Mouse (Mus musculus) erythroblast, embryonic 14.5 days (primary cell): ENCODE data around the gene Kif2a. TPM values are rescaled to one million over a fixed set of nuclear protein-coding genes. Genes with fewer than 3 reads are reported as not detected.

Source experiments
- H3K27me3 ChIP-seq: 2 replicates; pipeline ENCODE4 v1.6.1; 2012; ENCODE audit warnings: inconsistent platforms; ENCODE audit not compliant: control insufficient read depth
- H3K36me3 ChIP-seq: 2 replicates; pipeline ENCODE4 v1.6.1; 2012; ENCODE audit warnings: mild to moderate bottlenecking, inconsistent platforms; ENCODE audit not compliant: control insufficient read depth
- H3K4me1 ChIP-seq: 2 replicates; pipeline ENCODE4 v1.6.1; 2012; ENCODE audit warnings: inconsistent platforms; ENCODE audit not compliant: control insufficient read depth
- H3K4me3 ChIP-seq: replicated peaks from 2 replicates; pipeline ENCODE3; 2012; ENCODE audit warnings: moderate library complexity, mild to moderate bottlenecking, inconsistent platforms
- H3K9me3 ChIP-seq: 2 replicates; pipeline ENCODE4 v1.6.1; 2012; ENCODE audit warnings: low read length, inconsistent platforms, mixed read lengths; ENCODE audit not compliant: control insufficient read depth
- GATA1 ChIP-seq: IDR thresholded peaks from 2 replicates; pipeline ENCODE4 v1.6.1; 2012; ENCODE audit warnings: low read length, inconsistent platforms, mixed read lengths
- TAL1 ChIP-seq: IDR thresholded peaks from 3 replicates; pipeline ENCODE4 v1.6.1; 2012; ENCODE audit warnings: low read length, inconsistent platforms, mixed read lengths
- polyA plus RNA-seq: library from polyadenylated mRNA; stranded (reverse); fragments of >175 nt; gene quantifications from 2 replicates; pipeline ENCODE4 v1.2.3, GENCODE M21; 2012

Kif2a gene
- polyA plus RNA-seq, 1 experiment = 6.6 TPM

DNA sequence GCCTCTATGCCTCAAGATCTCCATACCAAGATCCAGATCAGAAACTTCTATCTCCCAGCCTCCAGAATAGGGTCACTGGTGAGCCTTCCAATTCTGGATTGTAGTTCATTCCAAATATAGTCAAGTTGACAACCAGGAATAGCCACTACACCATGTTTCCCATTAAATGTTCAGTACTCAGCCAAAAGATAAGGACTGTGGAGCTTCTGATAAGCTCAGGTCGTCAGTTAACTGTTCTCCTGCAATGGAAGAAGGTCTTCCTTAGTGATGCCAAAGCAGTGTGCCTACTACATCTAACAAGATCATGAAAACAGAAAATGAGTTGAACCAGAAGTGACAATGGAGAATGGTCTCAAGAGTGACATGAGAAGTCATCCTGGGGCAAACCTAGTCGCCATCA lies 25.0 kb downstream of the Kif2a start:
- Histone ChIP-seq H3K4me1 (peaks cover 81% of the 10 kb centered on the region), H3K36me3 (peaks cover 85% of the 10 kb centered on the region), H3K4me3 (peak overlapping the region; percentile 32)

DNA sequence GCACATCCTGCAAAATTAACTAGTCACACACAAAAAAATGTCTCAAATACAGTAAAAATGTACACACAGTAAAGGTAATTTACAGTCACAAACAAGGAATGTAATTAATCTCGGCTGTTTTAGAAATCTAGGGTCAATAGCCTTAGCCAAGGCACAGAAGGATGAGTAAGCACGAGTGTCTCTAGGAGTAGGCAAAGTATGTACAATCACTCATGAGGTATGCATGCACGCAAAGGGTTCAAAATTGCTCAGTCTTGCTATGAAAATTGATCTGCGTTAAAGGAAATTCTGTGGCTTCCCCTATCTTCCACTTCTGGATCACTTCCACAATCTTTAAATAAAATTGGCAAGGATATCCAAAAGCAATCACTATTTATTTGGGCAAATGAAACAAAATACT lies 60.4 kb downstream of the Kif2a start:
- Histone ChIP-seq H3K4me1 (no peaks in the 10 kb centered on the region), H3K27me3 (no peaks in the 10 kb centered on the region), H3K4me3 (no peak overlapping the region), H3K36me3 (peaks cover 90% of the 10 kb centered on the region), H3K9me3 (no peaks in the 10 kb centered on the region)
- TF ChIP-seq GATA1 = no peak

More for the DNA sequence above, 25.0 kb downstream of the Kif2a start:
- TF ChIP-seq GATA1 (no peak; the same call in 1 of the 2 replicates), TAL1 (no peak)
- Histone ChIP-seq H3K27me3 (no peaks in the 10 kb centered on the region), H3K9me3 (no peaks in the 10 kb centered on the region)

DNA sequence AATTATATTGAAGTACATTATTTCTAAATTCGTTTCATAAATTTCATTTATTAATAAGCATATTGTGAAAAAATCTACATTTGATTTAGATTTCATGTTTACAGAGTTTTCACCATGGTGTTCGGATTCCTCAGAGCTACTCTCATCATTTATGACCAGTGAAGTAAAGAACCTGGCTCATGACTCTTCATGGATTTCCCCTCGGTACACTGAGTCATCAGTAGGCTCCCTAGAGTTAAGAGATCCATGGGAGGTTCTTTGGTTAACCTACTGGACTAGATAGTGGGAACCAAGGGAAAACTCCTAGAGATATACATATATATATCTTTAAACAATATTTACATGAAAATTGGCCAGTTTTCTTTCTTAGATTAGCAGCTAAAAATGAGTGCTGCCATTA lies 61.4 kb downstream of the Kif2a start:
- no peak for TF ChIP-seq TAL1
- no peak for TF ChIP-seq GATA1
- Histone ChIP-seq H3K36me3 (peaks cover 91% of the 10 kb centered on the region), H3K4me1 (no peaks in the 10 kb centered on the region), H3K9me3 (no peaks in the 10 kb centered on the region), H3K4me3 (no peak overlapping the region), H3K27me3 (no peaks in the 10 kb centered on the region)

DNA sequence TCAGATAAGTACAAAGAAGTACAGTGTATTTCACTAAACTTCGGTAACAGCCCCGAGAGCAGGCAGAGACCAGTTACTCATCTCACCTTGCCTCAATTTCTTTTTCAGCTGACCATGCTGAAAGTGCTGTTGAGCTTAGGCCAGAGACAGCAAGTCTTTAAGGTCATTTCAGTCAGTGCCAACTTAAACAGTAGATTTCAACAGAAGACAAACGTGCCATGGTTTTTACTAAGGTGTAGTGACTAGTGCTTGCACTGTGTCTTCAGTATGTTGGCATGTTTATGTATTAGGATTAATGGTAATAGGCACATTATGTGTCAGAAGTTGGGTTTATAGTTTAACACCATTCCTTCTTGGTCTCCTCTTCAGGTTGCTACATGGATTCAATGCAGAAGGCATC lies 63.6 kb downstream of the Kif2a start:
- Histone ChIP-seq H3K36me3 (peaks cover 92% of the 10 kb centered on the region), H3K4me1 (no peaks in the 10 kb centered on the region), H3K9me3 (no peaks in the 10 kb centered on the region), H3K4me3 (no peak overlapping the region), H3K27me3 (no peaks in the 10 kb centered on the region)
- no peak for TF ChIP-seq GATA1
- no peak for TF ChIP-seq TAL1

- Histone ChIP-seq H3K4me1 (no peaks in the 10 kb centered on the region), H3K9me3 (no peaks in the 10 kb centered on the region), H3K36me3 (peaks cover 92% of the 10 kb centered on the region), H3K27me3 (no peaks in the 10 kb centered on the region), H3K4me3 (no peak overlapping the region)
- TF ChIP-seq GATA1 = no peak
Measured at GRCm38 (mm10) chr13:106957554-106957953, 64.4 kb downstream of the Kif2a start.

- peaks cover 91% of the 10 kb centered on the region for H3K36me3 ChIP-seq
- TF ChIP-seq GATA1 = no peak
- no peak for TF ChIP-seq TAL1
- H3K4me3 ChIP-seq = no peak overlapping the region
- H3K4me1 ChIP-seq = peaks cover 2% of the 10 kb centered on the region
- no peaks in the 10 kb centered on the region for H3K27me3 ChIP-seq
- H3K9me3 ChIP-seq = no peaks in the 10 kb centered on the region
Measured at GRCm38 (mm10) chr13:106954880-106955279, 67.0 kb downstream of the Kif2a start.

- Histone ChIP-seq H3K9me3 (no peaks in the 10 kb centered on the region), H3K36me3 (peaks cover 42% of the 10 kb centered on the region)
Measured at GRCm38 (mm10) chr13:106947583-106947982, 74.3 kb downstream of the Kif2a start.

DNA sequence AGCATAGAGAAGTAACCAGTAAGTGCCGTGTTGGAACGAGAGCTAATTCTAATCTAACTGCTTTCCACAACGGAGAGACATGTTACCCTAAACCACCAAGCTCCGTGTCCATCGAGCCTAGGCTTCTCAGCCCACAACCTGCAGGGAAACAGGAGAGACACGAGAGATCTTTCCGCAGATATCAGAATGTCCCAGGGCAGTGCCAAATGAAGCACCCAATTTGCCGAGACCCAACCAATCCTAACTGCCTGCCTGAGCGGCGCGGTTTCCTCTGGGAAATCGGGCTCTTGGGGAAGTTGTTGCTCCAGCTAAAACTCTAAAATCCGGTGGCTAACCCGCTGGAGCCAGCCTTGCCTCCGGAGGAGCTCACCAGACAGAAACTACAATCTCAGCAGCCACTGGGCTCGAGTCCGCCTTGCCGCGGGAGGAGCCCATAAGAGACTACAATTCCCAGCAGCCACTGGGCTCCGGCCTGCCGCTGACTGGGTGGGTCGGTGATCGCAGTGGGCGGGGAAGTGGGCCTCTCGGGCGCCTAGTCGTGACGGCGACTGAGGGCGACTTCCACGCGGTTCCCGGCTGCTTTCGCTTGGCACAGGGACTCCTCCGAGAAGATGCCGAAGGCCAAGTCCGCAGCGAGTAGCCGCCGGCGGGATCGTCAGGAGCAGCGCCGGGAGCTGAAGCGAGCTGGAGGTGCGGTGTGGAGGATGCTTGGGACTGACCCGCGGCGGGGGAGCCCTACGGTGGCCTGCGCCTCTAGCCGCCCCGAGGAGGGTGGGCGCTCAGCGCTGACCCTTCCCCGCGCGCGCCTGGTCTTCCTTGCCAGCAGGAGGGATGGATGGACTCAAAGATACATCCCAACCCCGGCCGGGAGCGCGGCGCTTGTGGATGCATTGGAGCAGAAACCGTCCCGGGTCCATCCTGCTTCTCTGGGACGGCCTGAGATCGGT lies 75.1 kb downstream of the Kif2a start, which contains the start of gene Dimt1:
Dimt1 (plus strand) TSS at position 534 of the 947 bp plus-strand sequence.
- H3K36me3 ChIP-seq = peaks cover 35% of the 10 kb centered on the region
- peak within 1 kb of the TSS; percentile 97 for H3K4me3 ChIP-seq
- H3K9me3 ChIP-seq = no peaks in the 10 kb centered on the region
- peaks cover 5% of the 10 kb centered on the region; the same call in 1 of the 2 replicates for H3K27me3 ChIP-seq
- TF ChIP-seq GATA1 = 0 out of 2 replicates have a peak, but pooled peaks have one; percentile 16
- TF ChIP-seq TAL1 = no peak
- peaks cover 34% of the 10 kb centered on the region for H3K4me1 ChIP-seq

More at GRCm38 (mm10) chr13:106947583-106947982, 74.3 kb downstream of the Kif2a start:
- Histone ChIP-seq H3K4me1 (peaks cover 34% of the 10 kb centered on the region), H3K4me3 (peak overlapping the region; percentile 97), H3K27me3 (peaks cover 5% of the 10 kb centered on the region; the same call in 1 of the 2 replicates)
- TF ChIP-seq GATA1 (no peak), TAL1 (no peak)

GRCm38 (mm10) chr13:106945518-106945917 lies 76.4 kb downstream of the Kif2a start:
- H3K4me3 ChIP-seq = no peak overlapping the region
- peaks cover 5% of the 10 kb centered on the region for H3K9me3 ChIP-seq
- peaks cover 23% of the 10 kb centered on the region for H3K36me3 ChIP-seq
- TF ChIP-seq GATA1 (no peak), TAL1 (no peak; the same call in 2 of the 3 replicates)
- H3K27me3 ChIP-seq = peaks cover 5% of the 10 kb centered on the region; the same call in 1 of the 2 replicates
- peaks cover 34% of the 10 kb centered on the region for H3K4me1 ChIP-seq
